Mouse (Mus musculus) heart, adult 9 months (tissue): ENCODE results near the gene Fdx1l.

Source experiments
- DNase-seq, 2 experiments: peaks; one replicate each; pipeline ENCODE4 v3.0.0; 2022; ENCODE audit warnings: low spot score in 2 of 2

The Fdx1l gene

DNA sequence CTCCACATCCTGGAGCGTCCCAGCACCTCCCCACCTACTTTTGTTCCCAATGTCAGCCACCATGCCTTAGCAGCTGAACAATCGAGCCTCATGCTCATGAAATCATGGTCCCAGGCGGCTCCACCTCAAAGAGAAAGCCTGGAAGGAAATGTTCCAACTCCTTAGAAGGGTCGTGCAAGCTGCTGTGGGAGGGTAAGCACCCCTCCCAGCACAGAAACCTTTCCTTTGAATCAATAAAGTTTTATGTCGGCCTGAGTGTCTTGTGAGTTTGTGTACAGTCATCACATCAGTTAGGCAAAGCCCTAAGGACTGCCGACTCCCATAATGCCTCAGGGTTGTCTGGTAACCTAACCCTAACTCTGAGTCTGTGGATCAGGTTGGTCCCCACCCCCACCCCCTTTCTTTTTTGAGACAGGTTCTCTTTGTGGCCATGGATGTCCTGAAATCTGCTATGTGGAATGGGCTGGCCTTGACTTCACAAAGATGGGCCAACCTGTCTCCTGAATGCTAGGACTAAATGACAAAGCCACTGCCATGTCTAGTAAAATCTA lies 44.8 kb downstream of the Fdx1l start:
- no peak for DNase-seq

DNA sequence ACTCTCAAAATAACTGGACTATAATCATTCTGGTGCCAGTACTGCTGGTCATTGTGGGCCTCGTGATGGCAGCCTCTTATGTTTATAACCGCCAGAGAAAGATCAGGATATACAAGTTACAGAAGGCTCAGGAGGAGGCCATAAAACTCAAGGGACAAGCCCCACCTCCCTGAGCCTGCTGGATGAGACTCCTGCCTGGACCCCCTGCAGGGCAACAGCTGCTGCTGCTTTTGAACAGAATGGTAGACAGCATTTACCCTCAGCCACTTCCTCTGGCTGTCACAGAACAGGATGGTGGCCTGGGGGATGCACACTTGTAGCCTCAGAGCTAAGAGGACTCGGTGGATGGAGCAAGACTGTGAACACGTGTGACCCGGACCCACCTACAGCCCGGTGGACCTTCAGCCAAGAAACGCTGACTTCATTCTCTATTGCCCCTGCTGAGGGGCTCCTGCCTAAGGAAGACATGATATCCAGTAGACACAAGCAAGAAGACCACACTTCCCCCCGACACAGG lies 45.6 kb downstream of the Fdx1l start:
- DNase-seq: no peak

DNA sequence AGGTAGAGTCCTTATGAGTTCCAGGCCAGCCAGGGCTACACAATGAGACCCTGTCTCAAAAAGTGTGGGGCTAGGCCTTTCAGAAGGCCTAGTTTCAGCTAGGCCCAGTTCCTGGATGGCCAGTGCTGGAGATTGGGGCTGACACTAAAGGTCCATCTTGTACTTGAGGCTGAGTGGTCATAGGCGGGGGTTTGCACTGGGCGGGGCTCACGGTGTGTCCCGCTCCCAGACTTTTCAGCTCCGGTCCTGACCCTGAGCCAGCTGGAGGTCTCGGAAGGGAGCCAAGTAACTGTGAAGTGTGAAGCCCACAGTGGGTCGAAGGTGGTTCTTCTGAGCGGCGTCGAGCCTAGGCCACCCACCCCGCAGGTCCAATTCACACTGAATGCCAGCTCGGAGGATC lies 46.6 kb downstream of the Fdx1l start:
- no peak for DNase-seq

DNA sequence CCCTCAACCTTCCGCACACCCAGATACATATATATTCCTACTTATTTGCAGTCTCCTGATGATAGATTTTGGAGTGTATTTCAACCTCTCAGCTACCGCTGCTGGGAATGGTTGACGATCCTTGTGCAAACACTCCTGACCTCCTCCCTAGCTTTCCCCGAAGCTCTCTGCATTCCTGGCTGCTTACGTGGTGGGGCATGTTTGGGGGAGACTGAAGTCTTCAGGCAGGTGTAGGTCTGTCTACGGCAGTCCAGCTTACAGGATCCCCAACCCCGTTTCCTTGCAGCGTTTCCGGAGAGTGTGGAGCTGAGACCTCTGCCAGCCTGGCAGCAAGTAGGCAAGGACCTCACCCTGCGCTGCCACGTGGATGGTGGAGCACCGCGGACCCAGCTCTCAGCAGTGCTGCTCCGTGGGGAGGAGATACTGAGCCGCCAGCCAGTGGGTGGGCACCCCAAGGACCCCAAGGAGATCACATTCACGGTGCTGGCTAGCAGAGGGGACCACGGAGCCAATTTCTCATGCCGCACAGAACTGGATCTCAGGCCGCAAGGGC lies 48.1 kb downstream of the Fdx1l start:
- DNase-seq: no peak

DNA sequence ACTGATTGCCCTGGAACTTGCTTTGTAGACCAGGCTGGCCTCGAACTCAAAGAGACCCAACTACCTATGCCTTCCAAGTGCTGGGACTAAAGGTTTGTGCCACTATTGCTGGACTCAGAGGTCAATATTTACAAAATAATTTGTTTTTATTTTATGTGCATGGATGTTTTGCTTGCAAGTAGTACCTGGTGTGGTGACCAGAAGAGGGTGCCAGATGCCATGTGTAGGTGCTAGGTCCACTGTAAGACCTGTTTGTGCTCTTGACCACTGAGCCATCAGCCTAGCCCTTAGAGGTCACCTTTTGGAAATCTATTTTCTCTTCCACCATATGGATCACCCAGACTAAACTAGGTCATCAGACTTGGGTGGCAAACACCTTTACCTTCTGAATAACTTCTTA lies 50.7 kb downstream of the Fdx1l start:
- DNase-seq: no peak

DNA sequence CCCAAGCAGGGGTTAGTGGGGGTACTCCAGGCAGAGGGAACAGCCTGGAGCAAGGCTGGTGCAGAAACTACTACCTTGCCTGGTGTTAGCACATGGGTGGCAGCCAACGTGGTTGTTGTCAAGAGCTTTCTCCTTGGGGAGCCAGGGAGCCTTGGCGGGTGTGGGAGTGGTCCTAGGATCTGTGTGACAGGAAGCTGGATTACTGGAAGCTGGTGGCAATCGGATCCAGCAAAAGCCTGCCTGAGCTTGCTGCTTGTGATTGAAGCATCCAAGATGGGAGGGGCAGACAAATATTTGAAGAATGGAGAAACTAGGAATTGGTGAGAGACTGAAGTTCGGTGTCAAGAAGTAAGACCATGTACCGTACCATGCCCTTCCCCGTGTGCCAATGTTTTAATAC lies 51.1 kb downstream of the Fdx1l start:
- DNase-seq: no peak

DNA sequence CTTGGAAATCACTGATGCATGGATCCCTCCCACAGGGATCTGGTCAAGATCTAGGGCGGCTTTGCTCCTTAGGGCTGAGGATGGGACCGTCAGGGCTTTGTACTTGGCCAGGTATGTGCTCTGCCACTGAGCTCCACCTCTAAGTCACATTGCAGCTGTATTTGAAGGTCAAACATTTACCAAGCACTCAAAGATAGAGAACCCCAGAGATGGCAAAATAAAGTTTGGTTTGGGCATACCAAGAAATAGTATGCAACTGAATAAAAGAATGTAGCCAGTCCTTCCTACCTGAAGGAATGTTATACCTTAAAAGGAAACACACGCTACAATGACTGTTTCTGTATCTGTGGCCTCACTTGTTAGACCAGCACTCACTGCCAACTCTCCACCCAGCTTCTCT lies 52.1 kb downstream of the Fdx1l start:
- no peak for DNase-seq

DNA sequence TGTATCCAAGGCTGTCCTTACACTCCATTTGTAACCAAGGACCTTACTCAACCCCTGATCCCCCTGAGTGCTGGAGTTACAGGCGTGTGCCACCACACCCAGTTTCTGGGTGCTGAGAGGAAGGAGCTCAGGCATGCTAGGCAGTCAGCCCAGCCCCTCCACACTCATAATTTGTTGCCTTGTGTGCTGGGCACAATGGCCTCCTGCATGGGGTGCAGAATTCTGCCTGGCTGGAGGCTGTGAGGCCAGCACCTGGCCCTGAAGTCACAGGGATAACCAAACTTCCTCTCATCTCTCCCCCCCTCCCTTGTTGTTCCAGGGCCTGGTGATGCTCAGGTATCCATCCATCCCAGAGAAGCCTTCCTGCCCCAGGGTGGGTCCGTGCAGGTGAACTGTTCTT lies 54.8 kb downstream of the Fdx1l start:
- DNase-seq: no peak
